Mouse (Mus musculus): ENCODE results near the gene Rpp25.
A peak's percentile ranks its signal among the peaks of the same experiment; 100 is the strongest.

Rpp25 gene

DNA sequence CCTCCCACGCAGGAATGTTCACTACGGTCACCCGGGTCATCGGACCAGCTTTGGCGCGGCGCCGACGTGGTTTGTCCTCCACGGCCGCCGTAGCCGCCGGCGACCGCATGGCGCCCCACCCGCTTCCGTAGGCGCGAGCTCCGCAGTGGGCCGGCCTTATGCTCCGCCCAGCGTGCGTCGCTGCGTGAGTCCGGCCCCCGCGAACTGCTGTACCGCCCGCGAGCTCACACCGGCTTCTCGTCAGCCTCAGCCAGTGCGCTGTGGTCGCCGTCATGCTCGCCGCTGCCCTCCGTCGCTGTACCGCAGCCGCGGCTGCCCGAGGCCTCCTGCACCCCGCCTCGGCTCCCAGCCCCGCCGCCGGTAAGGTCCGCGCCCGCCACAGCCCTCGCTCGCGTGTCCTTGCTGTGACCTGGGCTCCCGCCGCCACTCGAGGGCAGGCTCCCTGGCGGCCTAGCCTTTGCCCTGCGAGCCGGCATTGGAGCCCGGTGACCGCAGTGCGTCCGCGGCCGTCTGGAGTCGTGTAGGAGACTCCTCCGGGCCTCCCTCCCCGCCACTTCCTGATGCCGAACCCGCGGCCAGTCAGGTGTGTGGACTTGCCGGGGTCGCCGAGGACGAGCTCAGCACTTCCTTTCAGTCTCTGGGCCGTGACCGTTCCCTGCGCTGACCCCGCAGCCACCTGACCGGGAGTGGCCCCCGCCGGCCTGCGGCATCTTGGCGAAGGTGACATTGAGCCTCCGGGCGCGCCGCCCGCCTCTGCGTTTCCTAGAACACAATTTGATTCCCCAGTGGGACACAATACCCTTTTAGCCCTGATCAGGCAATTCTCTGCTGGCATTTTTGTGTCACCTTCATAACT is 17.5 kb downstream of the Rpp25 start, which contains the start of gene Cox5a:
Cox5a (plus strand) TSS at position 219 of the 856 bp plus-strand sequence.
- peak; percentile 84 for DNase-seq (ENCODE audit: low read depth, low spot score)

- DNase-seq (ENCODE audit: low read depth, low spot score) = no peak
Measured at GRCm38 (mm10) chr9:57522114-57522860, 18.5 kb downstream of the Rpp25 start.

DNA sequence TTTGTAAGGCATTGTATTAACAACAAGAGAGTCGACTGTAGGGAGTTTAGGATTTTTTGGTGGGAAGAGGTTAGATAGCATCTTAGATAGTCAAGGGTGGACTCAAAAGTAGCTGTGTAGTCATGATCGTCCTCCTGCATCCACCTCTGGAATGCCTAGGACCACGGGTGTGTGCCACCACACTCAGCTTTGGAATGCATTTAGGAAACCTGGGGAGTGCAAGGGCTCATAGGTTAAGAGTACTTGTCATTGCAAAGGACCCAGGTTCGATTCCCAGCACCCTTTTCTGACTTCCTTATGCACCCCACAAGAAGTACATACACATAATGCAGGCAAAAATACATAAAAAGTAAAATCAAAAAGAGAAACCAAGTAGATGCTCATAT is 19.0 kb downstream of the Rpp25 start:
- no peak for DNase-seq (ENCODE audit: low read depth, low spot score)

DNA sequence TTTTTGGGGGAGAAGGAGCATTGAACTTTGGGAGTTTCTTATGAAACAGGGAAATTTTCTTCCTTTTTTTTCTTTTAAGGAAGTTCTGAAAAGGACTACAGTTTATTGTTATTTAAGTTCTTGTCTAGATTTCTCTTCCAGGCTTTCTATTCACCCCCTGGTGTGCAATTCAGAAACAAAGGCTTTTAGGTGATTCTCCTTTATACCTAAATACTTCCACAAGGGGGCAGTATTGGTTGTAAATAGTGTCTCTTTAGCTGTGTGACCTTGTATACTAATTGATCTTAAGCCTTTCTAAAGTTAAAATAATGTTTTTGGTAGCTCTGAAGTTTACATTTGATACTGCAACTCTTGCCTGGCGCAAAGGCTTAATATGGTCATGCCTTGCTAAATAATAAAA is 19.9 kb downstream of the Rpp25 start:
- peak; percentile 64 for DNase-seq (ENCODE audit: low read depth, low spot score)

GRCm38 (mm10) chr9:57524439-57524838 is 20.6 kb downstream of the Rpp25 start:
- DNase-seq (ENCODE audit: low read depth, low spot score) = no peak

- no peak for DNase-seq (ENCODE audit: low read depth, low spot score)
Measured at GRCm38 (mm10) chr9:57525516-57525915, 21.7 kb downstream of the Rpp25 start.

GRCm38 (mm10) chr9:57526435-57526834 is 22.6 kb downstream of the Rpp25 start:
- DNase-seq (ENCODE audit: low read depth, low spot score) = no peak

GRCm38 (mm10) chr9:57531946-57532345 is 28.1 kb downstream of the Rpp25 start:
- DNase-seq (ENCODE audit: low read depth, low spot score) = no peak

GRCm38 (mm10) chr9:57536362-57536761 is 32.5 kb downstream of the Rpp25 start:
- DNase-seq (ENCODE audit: low read depth, low spot score) = no peak

GRCm38 (mm10) chr9:57537044-57537727 is 33.4 kb downstream of the Rpp25 start, which contains the start of gene Fam219b:
Fam219b (plus strand) TSS chr9:57537528.
- peak; percentile 80 for DNase-seq (ENCODE audit: low read depth, low spot score)

- no peak for DNase-seq (ENCODE audit: low read depth, low spot score)
Measured at GRCm38 (mm10) chr9:57537728-57538181, 33.9 kb downstream of the Rpp25 start.

- no peak for DNase-seq (ENCODE audit: low read depth, low spot score)
Measured at GRCm38 (mm10) chr9:57539550-57539949, 35.7 kb downstream of the Rpp25 start.

GRCm38 (mm10) chr9:57541312-57541711 is 37.5 kb downstream of the Rpp25 start:
- DNase-seq (ENCODE audit: low read depth, low spot score) = peak; percentile 45

- DNase-seq (ENCODE audit: low read depth, low spot score) = no peak
Measured at GRCm38 (mm10) chr9:57543951-57544350, 40.1 kb downstream of the Rpp25 start.

DNA sequence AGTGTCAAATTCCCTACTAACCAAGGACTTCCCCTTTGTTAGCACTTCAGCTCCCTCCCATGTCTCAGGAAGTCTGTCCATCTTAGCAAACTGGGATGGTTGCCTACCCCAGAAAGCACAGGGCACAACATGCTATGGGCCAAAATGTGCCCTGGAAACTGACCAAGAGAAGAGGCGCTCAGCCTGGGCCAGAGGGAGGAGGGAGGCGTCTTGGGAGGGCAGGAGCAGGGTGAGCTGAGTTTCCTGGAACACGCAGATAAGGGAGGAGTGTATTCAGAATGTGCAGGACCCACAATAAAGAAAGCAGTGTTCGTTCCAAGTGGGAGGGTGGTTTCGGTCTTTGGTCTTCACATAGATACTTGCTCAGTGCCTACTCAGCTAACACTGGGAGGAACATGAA is 43.5 kb downstream of the Rpp25 start:
- DNase-seq (ENCODE audit: low read depth, low spot score) = no peak

DNA sequence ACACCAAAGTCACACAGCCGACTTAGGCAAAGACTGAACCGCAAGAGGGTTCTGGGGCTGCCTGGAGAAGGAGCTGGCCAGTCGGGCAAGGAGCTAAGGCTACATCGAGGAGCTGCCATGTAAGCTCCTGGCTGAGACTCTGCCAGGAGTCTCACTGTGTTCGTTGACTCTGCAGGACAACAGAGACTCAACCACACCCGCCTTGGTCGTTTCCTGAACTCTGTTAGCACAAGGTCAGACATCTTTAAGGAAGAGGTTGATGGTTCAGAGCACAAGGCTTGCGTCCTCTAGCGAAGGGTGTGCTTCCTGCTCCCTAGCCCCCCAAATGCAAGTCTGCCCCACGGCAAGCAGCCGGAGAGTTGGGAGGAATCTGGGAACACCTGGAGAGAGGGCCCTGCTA is 44.0 kb downstream of the Rpp25 start:
- no peak for DNase-seq (ENCODE audit: low read depth, low spot score)

GRCm38 (mm10) chr9:57549186-57549585 is 45.4 kb downstream of the Rpp25 start:
- no peak for DNase-seq (ENCODE audit: low read depth, low spot score)

DNA sequence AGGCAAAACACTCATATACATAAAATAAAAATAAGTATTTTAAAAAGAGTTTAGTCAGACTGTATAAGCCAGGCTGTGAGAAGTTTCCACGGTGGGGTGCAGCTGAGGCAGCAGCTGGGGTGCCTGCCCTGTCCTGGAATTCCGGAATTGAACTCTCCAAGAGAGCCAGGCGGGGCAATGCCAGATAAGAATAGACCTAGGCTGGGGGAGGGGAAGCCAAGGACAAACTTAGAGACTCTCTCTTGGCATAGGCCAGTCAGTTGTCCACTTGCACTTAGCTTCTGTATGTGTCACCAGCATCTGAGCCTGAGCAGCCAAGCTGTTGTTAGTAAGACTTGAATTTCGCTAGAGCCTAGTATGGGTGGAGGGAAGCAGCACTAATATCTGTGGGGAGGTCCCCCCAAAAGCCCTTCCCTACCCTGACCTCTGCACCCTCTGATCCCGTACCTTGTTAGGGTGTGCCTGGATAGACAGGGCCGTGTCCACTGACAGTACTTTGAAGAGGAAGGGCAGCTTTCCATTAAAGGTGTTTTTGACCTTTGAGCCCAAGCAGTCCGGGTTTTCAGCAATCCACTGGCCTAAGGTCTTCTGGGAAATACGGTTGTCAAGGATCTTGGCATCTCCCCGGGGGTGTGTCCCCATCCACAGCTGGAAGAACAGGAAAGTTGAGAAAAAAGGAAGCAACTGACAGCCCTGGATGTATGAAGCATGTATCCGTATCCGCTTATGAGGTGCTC is 46.5 kb downstream of the Rpp25 start:
- no peak for DNase-seq (ENCODE audit: low read depth, low spot score)

DNA sequence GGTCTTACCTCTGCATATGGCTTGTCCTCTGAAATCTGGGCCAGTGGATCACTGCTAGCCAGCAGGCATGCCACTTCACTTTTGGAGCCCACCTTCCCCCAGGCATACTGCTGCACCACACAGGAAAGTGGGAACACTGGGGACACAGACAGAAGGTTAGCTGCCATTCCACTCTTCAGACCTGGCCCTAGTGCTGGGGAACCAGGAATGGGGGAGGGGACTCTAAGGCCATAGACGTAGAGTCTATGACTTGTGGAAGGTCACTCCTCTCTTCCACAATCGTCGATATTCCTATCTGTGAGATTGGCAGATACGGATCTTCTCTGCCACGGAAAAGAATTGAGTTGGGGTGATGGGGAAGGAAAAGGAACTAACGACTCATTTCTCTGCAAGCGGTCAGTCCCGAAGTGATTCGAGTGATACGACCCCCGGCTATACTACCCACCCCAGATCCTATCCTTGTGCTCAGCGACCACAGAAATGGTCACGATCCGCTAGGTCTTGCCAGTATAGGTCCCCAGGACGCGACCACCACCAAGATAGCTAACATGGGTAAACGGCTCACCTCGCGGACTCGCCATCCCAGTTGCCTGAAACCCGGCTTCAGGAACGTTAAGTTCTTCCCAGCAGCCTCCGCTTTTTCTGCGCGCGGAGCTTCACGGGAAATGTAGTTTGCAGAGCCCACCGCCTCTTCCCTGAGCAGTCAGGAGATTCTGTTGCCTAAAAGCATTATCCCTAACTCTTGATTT is 48.5 kb downstream of the Rpp25 start, which contains the start of gene Mpi:
Mpi (minus strand) TSS at position 625 of the 749 bp plus-strand sequence.
- no peak for DNase-seq (ENCODE audit: low read depth, low spot score)

DNA sequence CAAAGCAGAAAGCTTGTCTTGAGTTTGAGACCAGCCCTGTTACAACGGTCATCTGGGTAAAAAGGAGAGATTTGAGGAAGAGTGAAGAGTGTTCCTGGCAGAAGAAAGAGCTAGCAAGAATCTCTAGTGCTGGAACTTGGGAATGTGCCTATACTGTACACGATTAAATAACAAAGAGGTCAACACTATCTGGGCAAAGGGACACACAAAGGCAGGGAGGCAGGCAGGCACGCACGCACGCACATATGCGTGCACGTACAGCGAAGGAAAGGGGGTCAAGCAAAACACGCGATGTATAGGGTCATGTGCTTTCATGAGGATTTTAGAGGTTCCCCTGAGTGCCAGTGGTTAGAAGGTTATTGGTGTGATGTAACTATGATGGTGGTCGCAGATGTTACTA is 49.3 kb downstream of the Rpp25 start:
- DNase-seq (ENCODE audit: low read depth, low spot score) = no peak
